Mouse (Mus musculus): ENCODE data around the gene 4931409K22Rik.

The 4931409K22Rik gene

DNA sequence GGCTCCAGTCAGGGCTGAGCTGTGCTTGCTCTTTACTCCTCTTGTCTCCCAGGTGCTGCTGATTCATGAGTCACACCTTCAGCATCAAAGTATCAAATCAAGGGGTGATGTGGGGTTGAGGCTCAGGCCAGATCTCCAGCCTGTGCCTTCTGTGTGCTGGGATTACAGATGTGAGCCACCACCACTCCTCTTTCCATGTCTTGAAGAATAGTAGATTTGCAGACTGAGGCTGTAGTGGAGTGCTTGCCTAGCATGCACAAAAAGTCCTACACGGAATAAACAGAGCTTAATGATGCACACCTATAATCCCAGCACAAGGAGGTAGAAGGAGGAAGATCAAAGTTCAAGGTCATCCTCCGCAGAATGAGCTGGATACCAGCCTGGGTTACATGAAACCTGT lies at the start of gene 4931409K22Rik:
Gene 4931409K22Rik (minus strand): TSS at position 101 of the 400 bp plus-strand sequence.
- in situ Hi-C loops (cut with MboI), result no loop called here

DNA sequence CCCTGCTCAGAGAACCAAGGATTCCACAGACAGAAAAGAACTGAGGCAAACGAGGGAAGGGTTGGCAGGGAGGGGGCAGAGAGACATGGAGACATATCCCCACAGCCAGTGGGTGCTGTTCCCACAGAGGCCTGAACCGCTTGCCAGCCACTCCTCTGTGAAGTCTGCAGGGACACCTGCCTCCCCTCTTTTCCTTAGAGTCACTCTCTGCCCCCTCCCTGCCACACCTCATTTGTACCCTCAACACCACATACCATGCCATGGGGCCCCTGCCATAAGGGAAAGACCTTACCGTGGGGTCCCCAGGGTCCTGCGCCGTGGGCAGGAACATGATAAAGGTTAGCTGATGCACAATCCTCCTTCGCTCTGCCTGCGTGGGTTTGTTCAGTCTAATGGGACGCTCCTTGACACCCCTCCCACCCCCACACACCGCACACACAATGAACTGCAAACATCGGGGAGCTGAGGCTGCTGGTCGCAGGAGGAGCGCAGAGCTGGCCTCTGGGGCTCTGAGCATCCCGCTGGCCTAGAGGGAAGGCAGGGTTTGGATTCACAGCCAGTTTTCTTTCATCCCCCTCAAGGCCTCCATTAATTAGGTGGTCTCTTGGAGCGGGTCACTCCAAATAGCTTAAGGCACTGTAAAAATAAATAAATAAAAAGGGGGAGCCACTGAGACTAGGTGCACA lies 49.5 kb upstream of the 4931409K22Rik start:
- in situ Hi-C loops (cut with MboI), result no loop called here

DNA sequence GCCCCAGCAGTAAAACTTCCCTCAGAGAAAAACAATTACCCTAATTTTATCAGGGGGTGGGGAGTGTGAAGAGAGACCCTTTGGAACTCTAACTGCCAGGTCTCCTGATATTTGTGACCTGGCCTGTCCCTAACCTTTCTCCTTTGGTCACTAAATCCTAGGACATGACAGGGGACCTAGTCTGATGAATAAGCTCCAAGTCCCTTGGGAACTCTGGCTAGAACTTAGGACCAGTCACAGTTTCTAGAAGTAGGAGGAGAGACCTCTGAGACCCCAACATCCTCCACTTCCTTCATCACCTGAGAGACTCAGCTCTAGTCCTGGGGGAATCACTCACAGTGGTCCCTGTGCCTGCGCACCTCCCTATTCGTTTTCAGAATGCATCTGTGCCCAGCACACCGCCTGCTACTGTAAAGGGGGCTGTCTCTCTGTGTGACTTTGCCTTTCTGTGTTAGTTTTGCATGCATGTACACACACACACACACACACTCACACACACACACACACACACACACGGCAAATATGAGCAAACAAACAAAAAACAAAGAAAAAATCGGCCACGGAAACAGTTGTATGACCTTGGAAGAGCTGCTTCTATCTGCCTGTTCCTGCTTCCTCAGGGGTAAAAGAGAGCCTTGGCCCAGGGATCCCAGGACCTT lies 48.8 kb upstream of the 4931409K22Rik start:
- in situ Hi-C loops (cut with MboI), result no loop called here

DNA sequence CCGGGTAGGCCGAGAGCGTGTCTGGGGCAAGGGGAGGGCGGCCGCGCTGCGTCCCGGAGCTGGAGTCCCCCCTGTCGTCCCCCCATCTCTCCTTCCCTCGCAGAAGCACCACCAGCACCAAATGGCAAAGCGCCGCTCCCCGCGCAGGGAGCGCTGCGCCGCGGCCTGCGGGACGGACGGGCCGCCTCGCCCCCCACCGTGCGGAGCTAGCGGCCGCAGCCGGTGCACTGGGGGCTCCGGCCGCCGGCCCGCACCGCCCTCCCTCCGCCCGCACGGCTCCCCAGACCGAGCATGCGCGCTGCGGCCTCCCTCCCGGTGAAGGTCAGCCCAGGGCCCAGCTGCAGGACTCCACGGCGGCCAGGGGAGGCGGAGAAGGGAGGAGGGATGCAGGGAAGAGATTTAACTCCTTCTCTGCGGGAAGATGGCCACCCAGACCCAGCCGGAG lies 48.1 kb upstream of the 4931409K22Rik start:
- in situ Hi-C loops (cut with MboI), result no loop called here

DNA sequence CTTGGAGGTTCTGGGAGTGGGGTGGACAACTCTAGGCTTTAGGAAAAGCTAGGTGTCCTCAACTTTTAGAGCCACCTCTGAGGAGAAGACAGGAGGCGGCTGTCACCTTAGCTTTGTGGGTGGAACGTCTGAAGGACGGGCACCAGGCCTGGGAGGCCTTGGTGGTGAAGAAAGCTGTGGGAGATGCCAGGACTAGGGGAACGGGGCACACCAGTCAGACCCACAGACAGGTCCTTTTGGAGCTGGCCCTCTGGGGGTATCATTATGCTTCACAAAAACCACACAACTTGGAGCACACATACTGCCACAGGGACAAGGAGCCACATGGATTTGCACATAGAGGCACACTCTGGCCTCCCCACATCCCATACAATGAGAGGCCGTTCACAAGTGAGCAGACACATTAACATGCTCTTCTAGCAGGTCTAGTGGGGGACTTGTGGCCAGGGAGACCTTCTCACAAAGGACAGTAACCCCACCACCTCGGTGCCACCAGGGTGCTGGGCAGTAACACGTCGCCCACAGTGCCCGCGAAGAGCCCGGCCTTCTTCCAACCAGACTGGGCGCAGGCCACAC lies 47.6 kb upstream of the 4931409K22Rik start:
- in situ Hi-C loops (cut with MboI), result no loop called here

DNA sequence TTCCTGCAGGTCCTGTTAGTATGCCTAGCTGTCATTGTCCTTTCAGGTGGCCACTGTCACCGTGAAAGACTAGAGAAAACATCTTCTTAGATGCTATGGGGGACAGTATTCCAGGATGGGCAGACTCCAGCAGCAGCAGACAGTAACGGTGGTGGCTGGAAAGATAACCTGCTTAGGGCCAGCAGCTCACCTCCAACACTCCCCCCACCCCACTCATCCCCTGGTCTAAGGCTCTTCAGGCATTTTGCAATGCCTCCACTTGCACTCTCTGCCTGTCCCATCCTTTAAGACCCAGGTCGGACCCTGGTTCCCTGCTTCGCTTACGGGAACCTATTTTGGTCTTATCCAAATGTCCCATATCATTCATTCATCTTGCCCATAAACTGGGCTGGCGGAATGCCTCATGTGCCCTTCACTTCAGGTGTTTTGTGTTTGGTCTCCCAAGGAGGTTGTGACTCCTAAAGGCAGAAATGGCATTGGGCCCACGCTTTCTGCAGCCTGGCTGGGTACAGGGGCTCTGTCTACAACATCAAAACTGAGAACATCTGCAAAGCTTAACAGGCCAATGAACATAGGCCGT lies 46.9 kb upstream of the 4931409K22Rik start:
- in situ Hi-C loops (cut with MboI), result no loop called here

DNA sequence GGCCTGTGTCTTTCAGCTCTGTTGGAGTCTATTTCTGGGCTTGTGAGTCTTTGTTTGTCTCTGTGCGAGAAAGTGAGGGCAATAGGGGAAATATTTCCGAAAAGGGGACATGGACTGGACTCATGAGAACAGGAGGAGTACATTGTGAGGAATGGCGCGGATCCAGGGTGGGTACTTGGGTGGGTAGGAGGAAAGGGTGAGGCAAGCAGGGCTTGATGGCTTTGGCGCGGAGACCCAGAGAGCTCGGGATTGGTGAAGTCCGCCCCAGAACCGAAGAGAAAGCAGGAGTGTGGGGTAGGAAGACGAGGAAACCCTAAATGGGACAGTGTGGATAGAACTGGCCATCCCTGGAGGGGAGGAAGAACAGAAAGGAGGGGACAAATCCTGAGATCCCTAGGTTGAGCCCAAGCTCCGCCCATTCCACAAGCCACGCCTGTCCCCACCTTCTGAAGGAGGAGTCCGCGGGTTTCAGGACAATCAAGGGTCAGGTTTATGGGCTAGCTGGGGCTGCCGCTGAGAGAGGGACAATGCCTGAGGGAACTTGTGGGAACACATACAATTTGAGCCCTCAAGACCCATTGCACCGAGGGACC lies 46.2 kb upstream of the 4931409K22Rik start:
- in situ Hi-C loops (cut with MboI), result no loop called here

DNA sequence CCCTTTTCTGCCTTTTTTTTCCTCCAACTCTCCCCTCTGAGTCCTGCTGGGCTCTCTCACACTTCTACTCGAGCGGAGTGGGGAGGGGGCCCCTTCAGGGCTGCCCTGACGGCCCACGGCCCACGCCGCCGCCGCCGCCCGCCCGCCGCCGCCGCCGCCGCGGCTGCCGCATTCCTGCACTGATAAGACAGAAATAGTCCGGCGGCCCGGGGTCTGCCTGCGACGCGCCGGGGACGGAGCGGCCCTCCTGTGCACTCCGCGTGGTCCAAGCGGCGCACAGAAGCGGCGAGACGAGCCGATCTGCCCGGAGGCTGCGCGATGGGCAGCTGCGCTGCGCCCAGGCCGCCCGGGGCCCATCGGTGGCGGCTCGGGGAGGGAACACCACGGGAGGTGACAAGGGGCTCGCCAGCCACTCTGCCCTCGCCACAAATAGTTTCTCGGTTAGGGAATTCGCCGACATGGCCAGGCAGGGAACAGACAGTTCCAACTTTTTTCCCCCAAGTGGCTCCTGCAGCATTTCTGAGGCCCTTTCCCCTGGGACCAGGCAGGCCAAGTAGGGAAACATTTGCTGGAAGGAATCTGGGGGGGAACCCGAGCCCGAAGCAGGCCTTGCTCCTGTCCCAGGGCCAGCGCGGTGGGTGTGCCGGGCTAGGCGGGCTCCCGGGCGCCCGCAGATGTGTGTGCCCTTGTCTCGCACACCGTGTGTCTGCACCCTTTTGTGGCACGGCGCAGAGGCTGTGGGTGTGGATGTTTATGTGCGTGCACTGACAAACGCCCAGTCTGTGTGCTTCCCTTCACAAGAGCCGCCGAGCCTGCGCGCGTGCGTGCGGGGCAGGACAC lies 45.5 kb upstream of the 4931409K22Rik start:
- in situ Hi-C loops (cut with MboI), result no loop called here

DNA sequence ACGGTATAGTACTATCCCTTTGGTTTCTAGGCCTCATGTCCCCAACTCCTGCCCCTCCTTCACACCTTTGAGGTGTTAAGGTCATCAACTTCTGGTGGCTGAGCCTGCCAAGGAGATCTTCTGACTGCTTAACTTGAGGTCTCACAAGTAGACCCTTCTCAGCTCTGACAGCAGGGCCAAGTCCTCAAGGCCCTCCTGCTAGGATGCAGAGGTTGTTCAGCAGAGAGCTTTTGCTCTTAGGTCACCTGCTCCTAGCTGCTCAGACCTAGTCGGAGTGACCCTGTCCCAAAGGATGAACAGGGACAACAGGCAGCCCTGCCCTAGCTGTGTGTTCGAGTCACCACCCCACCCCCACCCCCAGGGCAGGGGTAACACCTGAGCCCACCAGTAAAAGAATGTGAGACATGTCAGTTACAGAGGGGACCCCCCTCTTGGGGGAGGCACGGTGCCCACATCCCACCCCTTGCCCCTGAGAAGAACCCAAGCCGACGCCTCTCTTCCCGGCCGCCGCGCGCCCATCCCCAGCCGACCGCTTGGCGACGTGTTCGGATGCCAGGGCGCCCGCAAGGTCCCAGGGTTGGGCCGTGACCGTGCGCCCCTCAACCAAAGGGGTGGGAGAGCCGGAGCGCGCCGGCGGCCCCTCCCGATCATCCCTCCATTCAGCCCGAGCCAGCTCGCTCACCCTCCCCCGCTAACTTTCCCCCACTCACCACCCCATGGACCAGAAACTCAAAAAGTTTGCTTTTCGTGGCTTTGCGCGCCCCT lies 44.6 kb upstream of the 4931409K22Rik start:
- in situ Hi-C loops (cut with MboI), result no loop called here

DNA sequence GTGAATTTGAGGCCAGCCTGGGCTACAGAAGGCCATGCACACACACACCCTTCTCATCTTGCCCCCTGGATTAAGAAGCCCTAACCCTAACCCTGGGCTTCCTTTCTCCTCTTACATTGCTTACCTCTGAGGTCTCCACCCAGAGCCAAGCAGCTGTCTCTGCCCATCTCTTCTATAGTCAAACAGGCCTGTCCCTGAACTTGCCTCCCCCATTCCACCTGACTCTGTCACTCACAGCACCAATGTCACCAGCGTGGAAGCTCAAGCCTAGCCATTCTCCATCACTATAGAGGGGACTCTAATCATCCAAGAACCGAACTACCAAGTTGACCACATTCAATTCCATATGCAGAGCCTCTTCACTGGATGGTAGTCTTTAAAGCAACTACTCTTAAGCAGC lies 43.6 kb upstream of the 4931409K22Rik start:
- in situ Hi-C loops (cut with MboI), result no loop called here

DNA sequence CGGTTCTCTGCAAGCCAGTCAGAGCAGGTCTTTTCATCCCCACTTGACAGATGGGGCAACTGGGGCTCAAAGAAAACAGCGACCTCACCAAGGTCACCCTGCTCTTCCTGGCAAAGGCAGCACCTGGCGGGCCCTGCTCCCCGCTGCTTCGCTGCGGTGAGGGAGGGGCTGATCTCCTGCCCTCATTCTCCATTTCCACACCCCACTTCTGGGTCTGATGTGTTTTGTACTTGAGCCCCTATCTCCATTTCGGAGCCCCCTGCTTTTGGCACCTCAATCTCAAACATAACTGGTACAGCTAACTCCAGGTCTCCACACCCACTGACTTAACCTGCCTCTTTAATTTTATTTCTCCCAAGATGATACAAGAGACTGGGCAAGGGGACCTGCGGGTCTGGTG lies 42.5 kb upstream of the 4931409K22Rik start:
- in situ Hi-C loops (cut with MboI), result no loop called here

DNA sequence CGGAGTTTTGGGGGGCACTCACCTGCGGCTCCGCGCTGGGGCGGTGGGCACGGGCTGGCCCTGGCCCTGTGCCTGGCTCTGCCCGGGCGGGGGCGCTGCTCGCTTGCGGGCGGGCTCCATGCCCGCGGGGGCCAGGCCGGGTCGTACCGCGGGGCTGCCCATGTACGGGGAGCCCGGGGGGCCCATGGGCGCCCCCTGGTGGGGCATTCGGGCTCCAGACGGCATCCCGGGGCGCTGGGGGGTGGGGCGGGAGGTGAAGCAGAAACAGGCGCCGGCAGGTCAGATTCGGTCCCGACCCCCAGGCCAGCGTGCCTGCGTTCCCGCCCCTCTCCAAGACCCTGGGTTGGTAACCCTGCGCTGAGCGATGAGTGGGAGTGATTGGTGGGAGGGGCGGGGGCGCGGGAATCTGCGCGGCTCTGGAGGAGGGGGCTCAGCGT lies 42.0 kb upstream of the 4931409K22Rik start:
- in situ Hi-C loops (cut with MboI), result no loop called here

DNA sequence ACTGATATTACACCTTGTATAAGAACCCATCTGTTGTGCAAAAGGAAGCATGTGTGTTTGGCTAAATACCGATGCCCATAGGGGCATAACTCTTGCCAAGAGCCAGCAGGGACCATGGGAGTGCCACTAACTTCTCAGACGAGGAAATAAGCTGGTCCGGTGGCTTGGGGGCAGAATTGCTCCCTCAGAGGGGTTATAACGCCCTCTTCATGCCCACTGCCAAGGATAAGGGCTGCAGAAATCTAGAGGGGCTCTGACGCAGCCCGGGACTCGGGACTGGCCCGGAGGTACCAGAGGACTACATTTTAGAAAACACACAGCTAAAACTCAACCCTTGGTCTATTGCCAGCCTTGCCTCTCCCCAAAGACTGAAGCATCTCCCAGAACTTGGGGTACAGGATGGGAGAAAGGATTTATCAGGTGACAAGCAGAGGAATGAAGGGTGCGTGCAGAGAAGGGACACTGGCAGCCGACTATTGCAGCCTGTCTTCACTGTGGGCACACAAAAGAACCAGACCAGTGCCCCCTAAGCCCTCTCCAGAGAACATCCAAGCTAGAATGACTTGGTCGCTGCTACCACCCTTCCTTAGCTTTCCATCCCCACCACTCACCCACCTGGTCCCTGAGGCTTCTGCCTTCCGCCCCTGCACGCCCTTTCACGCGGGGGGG lies 41.4 kb upstream of the 4931409K22Rik start:
- in situ Hi-C loops (cut with MboI), result no loop called here

DNA sequence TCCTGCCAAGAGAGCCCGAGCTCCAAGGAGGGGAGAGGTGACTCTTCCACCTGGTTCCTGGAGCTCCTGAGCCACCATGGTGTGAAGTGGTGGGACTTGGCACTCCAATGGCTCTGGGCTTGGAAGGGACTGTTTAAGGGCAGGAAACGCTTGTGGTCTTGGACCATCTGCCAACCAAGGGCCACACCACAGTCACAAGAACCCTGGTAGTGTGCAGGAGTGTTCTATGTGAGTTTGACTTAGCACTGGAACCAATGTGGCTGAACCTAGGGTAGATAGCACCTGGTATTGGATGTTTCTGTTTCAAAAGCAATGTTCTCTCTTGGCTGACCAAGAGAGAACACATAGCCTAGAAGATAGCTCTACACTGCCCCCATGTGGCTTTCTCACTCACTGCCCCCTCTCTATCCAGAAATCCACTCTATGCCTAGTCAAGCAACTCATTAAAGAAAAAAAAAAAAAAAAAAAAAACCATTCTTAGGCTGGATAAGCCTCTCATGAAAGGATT lies 40.7 kb upstream of the 4931409K22Rik start:
- in situ Hi-C loops (cut with MboI), result no loop called here

DNA sequence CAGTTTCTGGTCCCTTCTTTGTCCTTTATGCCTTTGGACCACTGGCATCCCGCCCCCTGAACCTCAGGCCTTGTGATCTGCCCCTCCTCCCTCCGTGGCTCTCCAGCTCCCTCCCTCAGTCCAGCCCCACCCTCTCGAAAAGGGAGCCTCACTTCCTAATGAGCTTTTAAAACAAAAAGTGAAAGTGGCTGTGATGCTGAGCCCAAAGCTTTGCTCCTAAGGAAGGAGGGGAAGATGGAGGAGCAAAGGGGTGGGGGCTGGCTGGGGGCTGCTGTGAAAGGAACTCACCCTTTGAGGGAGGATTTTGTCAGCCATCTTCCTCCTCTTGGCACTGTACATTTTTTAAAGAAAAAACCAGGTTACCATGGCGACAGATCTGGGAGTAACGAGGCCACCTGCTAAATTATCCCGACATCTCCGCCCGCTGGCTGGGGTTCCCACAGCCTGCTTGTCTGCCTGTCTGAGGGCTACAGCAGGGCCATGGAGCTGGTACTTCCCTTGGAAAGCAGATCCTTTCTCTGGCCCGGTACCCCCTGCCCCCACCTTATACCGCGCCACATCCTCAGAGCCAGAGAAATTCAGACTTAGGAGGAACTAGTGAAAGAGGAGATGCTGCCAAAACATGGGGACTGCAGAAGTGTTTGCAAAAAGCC lies 40.0 kb upstream of the 4931409K22Rik start:
- in situ Hi-C loops (cut with MboI), result no loop called here

DNA sequence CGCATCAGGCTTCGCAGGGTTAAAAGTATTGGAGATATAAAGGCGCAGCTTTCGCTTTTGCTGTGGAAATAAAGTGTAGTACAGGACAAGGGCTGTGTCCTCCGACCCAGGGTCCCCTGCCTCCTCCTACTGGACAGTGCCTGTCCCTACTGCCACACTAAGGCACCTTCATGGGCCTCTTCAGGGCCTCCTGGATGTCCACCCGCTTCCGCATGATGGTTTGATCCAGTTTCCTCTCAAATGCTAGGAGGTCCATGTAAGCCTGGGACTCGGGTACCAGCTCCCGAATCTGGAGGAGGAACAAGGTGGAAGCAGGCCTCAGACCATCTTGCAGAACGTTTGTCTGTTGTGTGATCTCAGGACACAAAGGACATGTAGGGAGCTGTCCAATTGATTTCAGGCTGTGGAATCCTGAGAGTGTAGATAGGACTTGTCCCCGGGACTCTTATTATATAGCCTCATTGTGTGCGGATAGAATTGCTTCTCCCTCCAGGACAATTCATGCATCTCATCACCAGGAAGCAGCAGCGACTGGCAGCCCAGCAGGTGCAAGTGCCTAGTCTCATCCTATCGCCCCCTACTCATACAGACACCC lies 39.3 kb upstream of the 4931409K22Rik start:
- in situ Hi-C loops (cut with MboI), result no loop called here

DNA sequence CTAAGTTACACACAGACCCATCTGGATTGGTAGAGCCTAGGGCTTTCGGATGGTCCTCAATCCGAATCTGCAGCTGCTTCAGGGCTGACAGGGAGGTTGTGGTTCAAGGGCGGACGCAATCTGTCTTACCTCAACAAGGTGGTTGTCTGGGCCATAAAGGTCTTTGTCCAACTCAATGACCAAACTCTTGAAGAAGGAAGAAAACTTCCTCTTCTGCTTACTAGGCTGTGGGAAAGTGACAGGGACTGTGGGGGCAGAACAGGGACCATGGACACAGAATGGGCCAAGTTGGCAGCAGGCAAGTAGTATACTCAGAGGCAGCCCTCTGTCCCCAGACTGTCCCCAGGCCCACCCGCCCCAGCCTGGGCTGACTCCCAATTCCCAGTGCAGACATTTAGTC lies 38.7 kb upstream of the 4931409K22Rik start:
- in situ Hi-C loops (cut with MboI), result no loop called here

DNA sequence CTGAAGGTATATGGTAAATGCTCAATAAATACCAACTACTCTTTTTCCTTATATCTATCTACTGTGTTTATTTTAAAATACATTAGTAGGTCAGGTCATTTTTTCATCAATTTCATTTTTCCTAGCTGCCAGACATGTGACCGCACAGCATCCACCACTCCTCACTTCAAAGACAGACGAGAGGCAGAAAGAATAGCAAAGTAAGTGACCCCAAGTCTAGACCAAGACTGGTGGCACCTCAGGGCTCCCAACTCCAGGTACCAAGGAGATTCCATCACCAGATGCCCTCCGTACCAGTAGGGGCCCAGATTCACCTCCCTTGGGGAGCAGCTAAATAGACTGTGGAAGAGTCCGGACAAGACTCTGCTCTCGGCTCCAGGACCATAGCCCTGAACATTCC lies 37.7 kb upstream of the 4931409K22Rik start:
- in situ Hi-C loops (cut with MboI), result no loop called here

DNA sequence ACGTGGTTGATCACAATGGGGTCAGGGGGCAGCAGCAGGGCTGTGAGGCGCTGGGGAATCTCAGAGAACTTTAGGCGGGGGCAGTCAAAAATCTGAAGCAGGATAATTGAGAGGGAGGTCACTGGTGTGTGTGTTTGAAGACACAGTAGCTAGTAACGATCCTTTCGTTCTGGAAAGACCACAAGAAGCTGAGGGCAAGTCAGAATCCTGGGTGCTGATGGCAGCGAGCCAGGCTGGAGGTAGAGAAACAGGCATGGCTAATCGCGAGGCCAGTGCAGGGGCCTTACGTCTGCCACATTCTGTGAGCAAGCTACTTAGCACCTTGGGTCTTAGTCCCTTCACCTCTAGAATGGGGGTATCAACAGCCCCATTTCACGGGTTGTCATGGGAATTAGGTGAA lies 37.3 kb upstream of the 4931409K22Rik start:
- in situ Hi-C loops (cut with MboI), result no loop called here

Data from mature B cell (primary cell).